Mouse (Mus musculus) midbrain, embryonic 12.5 days (tissue): ENCODE measurements around the gene Olfr1104. TPM values are rescaled to one million over a fixed set of nuclear protein-coding genes. Genes with fewer than 3 reads are reported as not detected.

Source experiments
- ATAC-seq: fragments of 200-750 bp; cut with Nextera tagmentation; 2 replicates; pipeline ENCODE4 v1.8.0; 2017; ENCODE audit warnings: low read depth, moderate TSS enrichment, moderate library complexity; ENCODE audit not compliant: low FRiP score
- H3K27ac ChIP-seq: fragments of 300-500 bp; sonication (generic); replicated peaks from 2 replicates; pipeline ENCODE4 v1.5.1; 2016; ENCODE audit warnings: mild to moderate bottlenecking
- H3K27me3 ChIP-seq: fragments of 300-500 bp; sonication (generic); 2 replicates; pipeline ENCODE4 v1.6.1; 2016; ENCODE audit warnings: mild to moderate bottlenecking
- H3K36me3 ChIP-seq: fragments of 300-500 bp; sonication (generic); 2 replicates; pipeline ENCODE4 v1.6.1; 2016
- H3K4me1 ChIP-seq: fragments of 300-500 bp; sonication (generic); 2 replicates; pipeline ENCODE4 v1.6.1; 2016
- H3K4me2 ChIP-seq: fragments of 300-500 bp; sonication (generic); replicated peaks from 2 replicates; pipeline ENCODE4 v1.6.1; 2016; ENCODE audit warnings: mild to moderate bottlenecking, moderate library complexity
- H3K4me3 ChIP-seq: fragments of 300-500 bp; sonication (generic); 2 replicates; pipeline ENCODE4 v1.5.1; 2016; ENCODE audit warnings: mild to moderate bottlenecking
- H3K9ac ChIP-seq: fragments of 300-500 bp; sonication (generic); replicated peaks from 2 replicates; pipeline ENCODE4 v1.6.1; 2016; ENCODE audit warnings: mild to moderate bottlenecking, moderate library complexity
- H3K9me3 ChIP-seq: fragments of 300-500 bp; sonication (generic); 2 replicates; pipeline ENCODE4 v1.6.1; 2016; ENCODE audit warnings: mild to moderate bottlenecking
- WGBS: fragments of 180-500 bp; shearing (Covaris S2); methylation state at CpG from one replicate; pipeline ENCODE4 v1.1.7; 2016; 5-methylcytosine and 5-hydroxymethylcytosine counted together
- polyA plus RNA-seq: library from polyadenylated mRNA; unstranded; fragments of >200 nt; fragmentation: Nextera tagmentation; extraction: Ambion mirVana; gene quantifications from 2 replicates; pipeline ENCODE4 v1.2.1, GENCODE M21; 2016

The Olfr1104 gene
- not detected in 2 replicates for polyA plus RNA-seq

- Histone ChIP-seq H3K4me3 (no peak within 1 kb of the TSS), H3K4me1 (no peaks in the 10 kb centered on the region), H3K4me2 (no peak within 1 kb of the TSS), H3K9me3 (no peaks in the 10 kb centered on the region), H3K36me3 (no peaks in the 10 kb centered on the region), H3K9ac (no peak within 1 kb of the TSS), H3K27ac (no peak within 1 kb of the TSS), H3K27me3 (no peaks in the 10 kb centered on the region)
- no peak for ATAC-seq
- 85% methylated on average over 1 of the region's 1 CpGs for WGBS
Measured at GRCm38 (mm10) chr2:87026980-87027379, at the start of gene Olfr1104. Olfr1104 (minus strand) TSS chr2:87027080.

GRCm38 (mm10) chr2:87075717-87076116, 48.8 kb upstream of the Olfr1104 start, which contains the start of gene Olfr1107:
Olfr1107 (minus strand) TSS chr2:87075817.
- Histone ChIP-seq H3K4me3 (no peak within 1 kb of the TSS), H3K4me2 (no peak within 1 kb of the TSS), H3K9ac (no peak within 1 kb of the TSS), H3K27me3 (no peaks in the 10 kb centered on the region), H3K36me3 (no peaks in the 10 kb centered on the region), H3K27ac (no peak within 1 kb of the TSS), H3K4me1 (no peaks in the 10 kb centered on the region), H3K9me3 (no peaks in the 10 kb centered on the region)
- ATAC-seq, result no peak
- 83% methylated on average over 1 of the region's 1 CpGs for WGBS

- H3K27me3 ChIP-seq, result no peaks in the 10 kb centered on the region
- ATAC-seq, result no peak
- WGBS, result 81% methylated on average over 1 of the region's 1 CpGs
- H3K27ac ChIP-seq, result no peak within 1 kb of the TSS
- no peak within 1 kb of the TSS for H3K4me3 ChIP-seq
- H3K36me3 ChIP-seq, result no peaks in the 10 kb centered on the region
- no peak within 1 kb of the TSS for H3K9ac ChIP-seq
- no peaks in the 10 kb centered on the region for H3K9me3 ChIP-seq
- H3K4me2 ChIP-seq, result no peak within 1 kb of the TSS
- no peaks in the 10 kb centered on the region for H3K4me1 ChIP-seq
Measured at GRCm38 (mm10) chr2:87052173-87052572, 25.3 kb upstream of the Olfr1104 start, which contains the start of gene Olfr1106. Olfr1106 (minus strand) TSS chr2:87052273.

GRCm38 (mm10) chr2:87036431-87036830, 9.6 kb upstream of the Olfr1104 start, which contains the start of gene Olfr1105:
Olfr1105 (minus strand) TSS chr2:87036531.
- H3K27me3 ChIP-seq, result no peaks in the 10 kb centered on the region
- H3K36me3 ChIP-seq, result no peaks in the 10 kb centered on the region
- H3K4me3 ChIP-seq, result no peak within 1 kb of the TSS
- H3K4me1 ChIP-seq, result no peaks in the 10 kb centered on the region
- no peaks in the 10 kb centered on the region for H3K9me3 ChIP-seq
- H3K27ac ChIP-seq, result no peak within 1 kb of the TSS
- H3K9ac ChIP-seq, result no peak within 1 kb of the TSS
- no peak for ATAC-seq
- H3K4me2 ChIP-seq, result no peak within 1 kb of the TSS

- ATAC-seq, result no peak
- Histone ChIP-seq H3K27me3 (no peaks in the 10 kb centered on the region), H3K4me3 (no peak within 1 kb of the TSS)
Measured at GRCm38 (mm10) chr2:86998098-86998497, 28.8 kb downstream of the Olfr1104 start, which contains the start of gene Olfr1102. Olfr1102 (plus strand) TSS chr2:86998398.

GRCm38 (mm10) chr2:86991121-86991520, 35.8 kb downstream of the Olfr1104 start, which contains the start of gene Olfr1101:
Olfr1101 (minus strand) TSS chr2:86991221.
- H3K9ac ChIP-seq, result no peak within 1 kb of the TSS
- 82% methylated on average over 3 of the region's 3 CpGs for WGBS
- H3K27ac ChIP-seq, result no peak within 1 kb of the TSS
- ATAC-seq, result no peak
- no peaks in the 10 kb centered on the region for H3K4me1 ChIP-seq
- no peak within 1 kb of the TSS for H3K4me2 ChIP-seq
- H3K27me3 ChIP-seq, result no peaks in the 10 kb centered on the region
- H3K4me3 ChIP-seq, result no peak within 1 kb of the TSS
- no peaks in the 10 kb centered on the region for H3K9me3 ChIP-seq
- no peaks in the 10 kb centered on the region for H3K36me3 ChIP-seq

More at GRCm38 (mm10) chr2:86998098-86998497, 28.8 kb downstream of the Olfr1104 start, which contains the start of gene Olfr1102:
- Histone ChIP-seq H3K36me3 (no peaks in the 10 kb centered on the region), H3K4me2 (no peak within 1 kb of the TSS), H3K9me3 (no peaks in the 10 kb centered on the region), H3K9ac (no peak within 1 kb of the TSS), H3K4me1 (no peaks in the 10 kb centered on the region), H3K27ac (no peak within 1 kb of the TSS)

GRCm38 (mm10) chr2:86979854-86980253, 47.0 kb downstream of the Olfr1104 start, which contains the start of gene Olfr1100:
Olfr1100 (minus strand) TSS chr2:86979954.
- Histone ChIP-seq H3K4me3 (no peak within 1 kb of the TSS), H3K9ac (no peak within 1 kb of the TSS), H3K36me3 (no peaks in the 10 kb centered on the region), H3K9me3 (no peaks in the 10 kb centered on the region), H3K27ac (no peak within 1 kb of the TSS), H3K4me2 (no peak within 1 kb of the TSS), H3K4me1 (no peaks in the 10 kb centered on the region), H3K27me3 (no peaks in the 10 kb centered on the region)
- ATAC-seq, result no peak
- WGBS, result 81% methylated on average over 3 of the region's 3 CpGs

Other genes starting within 250 kb of the Olfr1104 start
- gene Olfr1093, start 244.6 kb downstream of the Olfr1104 start, polyA plus RNA-seq, result not detected in 2 replicates
- gene Olfr141, start 217.1 kb downstream of the Olfr1104 start, polyA plus RNA-seq, result not detected in 2 replicates
- gene Olfr1094, start 202.4 kb downstream of the Olfr1104 start, polyA plus RNA-seq, result not detected in 2 replicates
- gene Olfr1095, start 175.4 kb downstream of the Olfr1104 start, polyA plus RNA-seq, result not detected in 2 replicates
- gene Gm13723, start 152.3 kb downstream of the Olfr1104 start, polyA plus RNA-seq, result not detected in 2 replicates
- gene Olfr1097, start 134.9 kb downstream of the Olfr1104 start, polyA plus RNA-seq, result not detected in 2 replicates
- not detected in 2 replicates for gene Olfr1098, start 102.5 kb downstream of the Olfr1104 start, polyA plus RNA-seq
- gene Olfr1099, start 66.4 kb downstream of the Olfr1104 start, polyA plus RNA-seq, result not detected in 2 replicates
- gene Olfr1100, start 47.1 kb downstream of the Olfr1104 start, polyA plus RNA-seq, result not detected in 2 replicates
- not detected in 2 replicates for gene Olfr1101, start 35.9 kb downstream of the Olfr1104 start, polyA plus RNA-seq
- gene Olfr1102, start 28.7 kb downstream of the Olfr1104 start, polyA plus RNA-seq, result not detected in 2 replicates
- not detected in 2 replicates for gene Olfr1105, start 9.5 kb upstream of the Olfr1104 start, polyA plus RNA-seq
- not detected in 2 replicates for gene Olfr1106, start 25.2 kb upstream of the Olfr1104 start, polyA plus RNA-seq
- gene Olfr1107, start 48.7 kb upstream of the Olfr1104 start, polyA plus RNA-seq, result not detected in 2 replicates
- not detected in 2 replicates for gene Olfr1109, start 68.9 kb upstream of the Olfr1104 start, polyA plus RNA-seq
- gene Olfr259, start 87.5 kb upstream of the Olfr1104 start, polyA plus RNA-seq, result not detected in 2 replicates
- not detected in 2 replicates for gene Olfr1110, start 113.2 kb upstream of the Olfr1104 start, polyA plus RNA-seq
- gene Olfr1111, start 125.5 kb upstream of the Olfr1104 start, polyA plus RNA-seq, result not detected in 2 replicates
- gene Olfr1112, start 160.7 kb upstream of the Olfr1104 start, polyA plus RNA-seq, result not detected in 2 replicates
- not detected in 2 replicates for gene Olfr1113, start 181.9 kb upstream of the Olfr1104 start, polyA plus RNA-seq
- not detected in 2 replicates for gene Olfr1115, start 220.9 kb upstream of the Olfr1104 start, polyA plus RNA-seq
- not detected in 2 replicates for gene Olfr1116, start 240.5 kb upstream of the Olfr1104 start, polyA plus RNA-seq